Mouse (Mus musculus): ENCODE results near the gene Foxl1. TPM values are rescaled to one million over a fixed set of nuclear protein-coding genes. Genes with fewer than 3 reads are reported as not detected.

The Foxl1 gene
- polyA plus RNA-seq, 1 experiment, result 1.1 TPM

DNA sequence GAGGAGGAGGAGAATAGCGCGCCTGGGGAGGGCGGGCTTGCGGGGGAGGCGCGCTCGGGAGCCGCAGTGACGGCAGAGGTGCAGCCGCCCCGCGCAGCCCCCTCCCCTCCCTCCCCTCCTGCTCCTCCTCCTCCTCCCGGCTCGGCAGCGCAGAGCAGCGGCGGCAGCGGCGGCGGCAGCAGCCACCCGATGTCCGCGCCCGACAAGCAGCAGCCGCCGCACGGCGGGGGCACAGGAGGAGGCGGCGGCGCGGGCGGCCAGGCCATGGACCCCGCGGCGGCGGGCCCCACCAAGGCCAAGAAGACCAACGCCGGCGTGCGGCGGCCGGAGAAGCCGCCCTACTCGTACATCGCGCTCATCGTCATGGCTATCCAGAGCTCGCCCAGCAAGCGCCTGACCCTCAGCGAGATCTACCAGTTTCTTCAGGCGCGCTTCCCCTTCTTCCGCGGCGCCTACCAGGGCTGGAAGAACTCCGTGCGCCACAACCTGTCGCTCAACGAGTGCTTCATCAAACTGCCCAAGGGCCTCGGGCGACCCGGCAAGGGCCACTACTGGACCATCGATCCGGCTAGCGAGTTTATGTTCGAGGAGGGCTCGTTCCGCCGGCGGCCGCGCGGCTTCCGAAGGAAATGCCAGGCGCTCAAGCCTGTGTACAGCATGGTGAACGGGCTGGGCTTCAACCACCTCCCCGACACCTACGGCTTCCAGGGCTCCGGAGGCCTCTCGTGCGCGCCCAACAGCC is 43.4 kb upstream of the Foxl1 start, which contains the start of gene Foxf1:
TSS of gene Foxf1 (plus strand) at position 177 of the 742 bp plus-strand sequence.
- no peak within 1 kb of the TSS; the same call in 1 of the 2 replicates for H3K27ac ChIP-seq (ENCODE audit: insufficient read depth, low read length)
- no peaks in the 10 kb centered on the region for H3K4me1 ChIP-seq (ENCODE audit: control insufficient read depth, insufficient read depth, low read length)
- TF ChIP-seq CTCF (IDR thresholded peaks at IDR 0.05; ENCODE audit: borderline replicate concordance, insufficient read depth, low read length) (no peak), POLR2A (IDR thresholded peaks at IDR 0.05; ENCODE audit: low read depth, low read length) (peak; percentile 41; the same call in 1 of the 2 replicates)
- H3K4me3 ChIP-seq (ENCODE audit: insufficient read depth, low read length), result peak within 1 kb of the TSS; percentile 79

GRCm38 (mm10) chr8:121085011-121085410 is 42.7 kb upstream of the Foxl1 start:
- H3K4me3 ChIP-seq (ENCODE audit: insufficient read depth, low read length), result peak overlapping the region; percentile 44
- no peaks in the 10 kb centered on the region for H3K4me1 ChIP-seq (ENCODE audit: control insufficient read depth, insufficient read depth, low read length)
- no peak for TF ChIP-seq CTCF (IDR thresholded peaks at IDR 0.05; ENCODE audit: borderline replicate concordance, insufficient read depth, low read length)
- TF ChIP-seq POLR2A (IDR thresholded peaks at IDR 0.05; ENCODE audit: low read depth, low read length), result no peak
- no peak overlapping the region for H3K27ac ChIP-seq (ENCODE audit: insufficient read depth, low read length)

DNA sequence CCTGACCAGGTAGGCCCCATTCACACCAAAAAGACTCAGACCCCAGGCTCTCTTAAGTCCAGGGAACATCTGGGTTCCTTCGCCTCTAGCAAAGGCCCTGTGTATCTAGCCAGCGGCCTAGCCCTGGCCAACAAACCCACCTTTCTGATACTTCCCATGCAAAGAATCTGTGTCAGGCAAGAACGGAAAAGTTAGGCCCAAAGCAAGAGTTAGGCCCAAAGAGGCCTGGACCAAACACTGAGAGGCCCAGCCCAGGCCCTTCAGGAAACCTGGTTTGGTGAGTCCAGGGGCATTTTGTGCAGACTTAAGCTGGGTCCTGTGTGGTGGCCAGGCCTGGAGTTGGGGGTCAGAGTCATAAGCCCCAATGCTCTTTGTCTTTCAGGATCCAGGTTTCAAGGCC is 42.2 kb upstream of the Foxl1 start:
- TF ChIP-seq CTCF (IDR thresholded peaks at IDR 0.05; ENCODE audit: borderline replicate concordance, insufficient read depth, low read length), result no peak
- no peak for TF ChIP-seq POLR2A (IDR thresholded peaks at IDR 0.05; ENCODE audit: low read depth, low read length)
- H3K4me1 ChIP-seq (ENCODE audit: control insufficient read depth, insufficient read depth, low read length), result no peaks in the 10 kb centered on the region
- H3K4me3 ChIP-seq (ENCODE audit: insufficient read depth, low read length), result peak overlapping the region; percentile 44
- H3K27ac ChIP-seq (ENCODE audit: insufficient read depth, low read length), result no peak overlapping the region

DNA sequence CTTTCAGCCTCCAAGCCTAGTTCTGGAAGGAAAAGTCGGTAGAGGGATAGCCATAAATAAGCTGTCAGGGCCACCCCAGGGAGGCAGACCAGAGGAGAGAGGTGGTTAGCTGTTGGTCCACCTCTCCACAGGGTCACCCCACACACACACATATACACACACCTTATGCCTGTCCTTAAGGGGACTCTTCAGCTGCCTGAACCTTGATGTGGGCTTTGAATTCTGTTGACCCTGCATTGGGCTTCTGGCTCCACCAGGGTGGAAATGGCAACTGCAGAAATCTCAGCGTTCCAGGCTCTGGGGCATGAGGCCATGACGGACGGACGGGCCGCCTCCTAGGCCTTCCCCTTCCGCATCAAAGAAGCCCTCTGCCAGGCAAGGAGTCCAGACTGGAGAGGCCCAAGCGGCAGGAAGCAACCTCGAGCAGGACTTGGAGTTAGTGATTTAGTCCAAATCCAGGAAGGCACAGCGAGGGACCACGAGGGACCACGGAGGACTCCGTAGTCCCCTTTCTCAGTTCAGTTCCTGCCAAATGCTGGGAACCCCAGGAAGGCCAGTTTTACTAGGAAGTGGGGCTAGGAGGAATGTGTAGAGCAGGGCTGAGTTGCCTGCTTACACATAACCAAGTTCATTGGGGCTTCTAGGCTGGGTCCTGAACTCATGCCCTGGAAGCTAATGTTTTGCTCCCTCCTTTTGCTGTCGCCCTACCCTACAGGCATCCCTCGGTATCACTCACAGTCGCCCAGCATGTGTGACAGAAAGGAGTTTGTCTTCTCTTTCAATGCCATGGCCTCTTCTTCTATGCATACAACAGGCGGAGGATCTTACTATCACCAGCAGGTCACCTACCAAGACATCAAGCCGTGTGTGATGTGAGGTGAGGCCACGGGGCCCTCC is 41.5 kb upstream of the Foxl1 start:
- H3K4me3 ChIP-seq (ENCODE audit: insufficient read depth, low read length), result peak overlapping the region; percentile 10
- no peaks in the 10 kb centered on the region for H3K4me1 ChIP-seq (ENCODE audit: control insufficient read depth, insufficient read depth, low read length)
- no peak overlapping the region for H3K27ac ChIP-seq (ENCODE audit: insufficient read depth, low read length)
- TF ChIP-seq POLR2A (IDR thresholded peaks at IDR 0.05; ENCODE audit: low read depth, low read length) (no peak), CTCF (IDR thresholded peaks at IDR 0.05; ENCODE audit: borderline replicate concordance, insufficient read depth, low read length) (no peak)

- no peak overlapping the region for H3K4me3 ChIP-seq (ENCODE audit: insufficient read depth, low read length)
- TF ChIP-seq POLR2A (IDR thresholded peaks at IDR 0.05; ENCODE audit: low read depth, low read length), result no peak
- no peak for TF ChIP-seq CTCF (IDR thresholded peaks at IDR 0.05; ENCODE audit: borderline replicate concordance, insufficient read depth, low read length)
- H3K27ac ChIP-seq (ENCODE audit: insufficient read depth, low read length), result no peak overlapping the region
- H3K4me1 ChIP-seq (ENCODE audit: control insufficient read depth, insufficient read depth, low read length), result no peaks in the 10 kb centered on the region
Measured at GRCm38 (mm10) chr8:121088281-121088680, 39.5 kb upstream of the Foxl1 start.

DNA sequence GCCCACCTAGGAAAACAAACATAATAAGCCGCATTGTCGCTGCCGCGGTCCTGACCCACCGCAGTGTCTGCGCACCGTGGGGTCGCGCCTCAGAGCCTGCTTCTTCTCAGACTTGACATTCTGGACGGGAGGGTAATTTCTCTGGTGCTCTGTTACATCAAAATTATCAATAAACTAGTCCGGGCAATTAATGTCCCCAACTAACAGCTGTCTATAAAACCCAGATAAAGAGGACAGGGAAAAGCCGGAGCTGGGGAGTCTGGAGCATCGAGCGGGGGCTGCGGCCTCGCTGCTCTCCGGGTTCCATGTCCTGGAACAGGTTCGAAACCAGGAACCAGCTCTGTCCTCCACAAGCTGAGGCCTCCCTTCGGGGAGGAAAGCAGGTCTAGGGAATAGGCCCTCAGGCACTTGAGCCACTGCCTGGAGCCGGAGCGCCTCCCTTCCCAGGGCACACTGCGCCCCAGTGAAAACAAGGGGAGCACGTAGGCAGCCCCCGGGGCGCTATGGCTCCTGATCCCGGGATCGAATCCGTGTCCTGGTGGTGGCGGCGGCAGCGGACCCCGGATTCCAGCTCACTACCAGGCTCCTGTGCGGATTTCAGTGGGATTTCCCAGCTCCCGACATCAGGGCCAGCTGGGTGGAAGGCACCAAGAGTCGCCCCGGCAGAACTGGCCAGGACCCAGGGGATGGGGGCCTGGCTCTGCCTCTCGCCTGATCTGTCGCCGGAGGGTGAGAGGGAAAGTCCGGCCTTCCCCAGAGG is 38.7 kb upstream of the Foxl1 start:
- no peaks in the 10 kb centered on the region for H3K4me1 ChIP-seq (ENCODE audit: control insufficient read depth, insufficient read depth, low read length)
- TF ChIP-seq POLR2A (IDR thresholded peaks at IDR 0.05; ENCODE audit: low read depth, low read length) (no peak), CTCF (IDR thresholded peaks at IDR 0.05; ENCODE audit: borderline replicate concordance, insufficient read depth, low read length) (no peak)
- H3K4me3 ChIP-seq (ENCODE audit: insufficient read depth, low read length), result no peak overlapping the region
- H3K27ac ChIP-seq (ENCODE audit: insufficient read depth, low read length), result no peak overlapping the region

DNA sequence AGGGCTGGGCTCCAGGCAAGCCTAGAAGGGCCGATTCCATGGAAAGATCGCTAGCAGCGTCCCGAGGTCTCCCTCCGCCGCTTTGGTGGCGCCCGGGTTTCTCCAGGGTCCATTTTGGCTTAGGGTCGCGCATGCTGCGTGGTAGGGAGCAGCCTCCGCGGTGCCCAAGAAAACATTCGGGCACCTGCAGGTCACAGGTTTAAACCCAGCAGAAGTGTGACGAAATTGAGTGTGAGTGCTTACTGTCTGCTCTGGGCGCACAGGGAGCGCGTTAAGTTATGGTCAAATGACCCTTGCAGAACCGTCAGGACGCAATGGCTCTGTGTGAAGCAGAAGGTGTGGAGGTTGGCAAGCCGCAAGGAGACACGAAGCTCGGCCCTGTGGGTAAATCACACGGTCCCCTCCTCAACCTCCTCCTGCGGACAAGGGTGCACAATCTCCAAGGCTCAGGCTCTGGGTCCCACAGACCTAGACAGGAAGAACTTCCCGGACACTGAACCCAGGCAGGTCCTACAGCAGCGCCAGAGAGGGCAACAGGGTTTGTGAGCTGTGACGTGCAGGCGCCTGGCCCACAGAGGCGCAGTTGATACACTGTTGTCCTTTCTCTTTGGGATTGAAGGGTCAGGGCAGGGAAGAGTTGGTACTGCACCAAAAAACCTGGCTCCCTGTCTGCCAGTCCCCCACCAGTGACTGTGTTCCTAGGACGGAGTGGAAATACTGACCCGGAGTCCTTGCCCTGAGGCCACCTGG is 37.9 kb upstream of the Foxl1 start:
- Histone ChIP-seq H3K27ac (ENCODE audit: insufficient read depth, low read length) (no peak overlapping the region), H3K4me3 (ENCODE audit: insufficient read depth, low read length) (no peak overlapping the region)
- no peak for TF ChIP-seq CTCF (IDR thresholded peaks at IDR 0.05; ENCODE audit: borderline replicate concordance, insufficient read depth, low read length)
- no peak for TF ChIP-seq POLR2A (IDR thresholded peaks at IDR 0.05; ENCODE audit: low read depth, low read length)

GRCm38 (mm10) chr8:121090716-121091115 is 37.0 kb upstream of the Foxl1 start:
- Histone ChIP-seq H3K27ac (ENCODE audit: insufficient read depth, low read length) (no peak overlapping the region), H3K4me1 (ENCODE audit: control insufficient read depth, insufficient read depth, low read length) (no peaks in the 10 kb centered on the region), H3K4me3 (ENCODE audit: insufficient read depth, low read length) (no peak overlapping the region)
- TF ChIP-seq CTCF (IDR thresholded peaks at IDR 0.05; ENCODE audit: borderline replicate concordance, insufficient read depth, low read length) (peak; percentile 64; the same call in 1 of the 2 replicates), POLR2A (IDR thresholded peaks at IDR 0.05; ENCODE audit: low read depth, low read length) (no peak)

More for the DNA sequence above, 37.9 kb upstream of the Foxl1 start:
- H3K4me1 ChIP-seq (ENCODE audit: control insufficient read depth, insufficient read depth, low read length), result no peaks in the 10 kb centered on the region

GRCm38 (mm10) chr8:121092141-121092540 is 35.6 kb upstream of the Foxl1 start:
- Histone ChIP-seq H3K4me3 (ENCODE audit: insufficient read depth, low read length) (no peak overlapping the region), H3K27ac (ENCODE audit: insufficient read depth, low read length) (no peak overlapping the region), H3K4me1 (ENCODE audit: control insufficient read depth, insufficient read depth, low read length) (no peaks in the 10 kb centered on the region)
- TF ChIP-seq CTCF (IDR thresholded peaks at IDR 0.05; ENCODE audit: borderline replicate concordance, insufficient read depth, low read length) (no peak), POLR2A (IDR thresholded peaks at IDR 0.05; ENCODE audit: low read depth, low read length) (no peak; the same call in 1 of the 2 replicates)
